Mouse (Mus musculus): ENCODE results near the gene 4930467E23Rik.
"Not testable (repeated sequence)": the region's sequence is repeated elsewhere in the genome, so short reads cannot be mapped to it uniquely, and the experiment has no call there.

DNA sequence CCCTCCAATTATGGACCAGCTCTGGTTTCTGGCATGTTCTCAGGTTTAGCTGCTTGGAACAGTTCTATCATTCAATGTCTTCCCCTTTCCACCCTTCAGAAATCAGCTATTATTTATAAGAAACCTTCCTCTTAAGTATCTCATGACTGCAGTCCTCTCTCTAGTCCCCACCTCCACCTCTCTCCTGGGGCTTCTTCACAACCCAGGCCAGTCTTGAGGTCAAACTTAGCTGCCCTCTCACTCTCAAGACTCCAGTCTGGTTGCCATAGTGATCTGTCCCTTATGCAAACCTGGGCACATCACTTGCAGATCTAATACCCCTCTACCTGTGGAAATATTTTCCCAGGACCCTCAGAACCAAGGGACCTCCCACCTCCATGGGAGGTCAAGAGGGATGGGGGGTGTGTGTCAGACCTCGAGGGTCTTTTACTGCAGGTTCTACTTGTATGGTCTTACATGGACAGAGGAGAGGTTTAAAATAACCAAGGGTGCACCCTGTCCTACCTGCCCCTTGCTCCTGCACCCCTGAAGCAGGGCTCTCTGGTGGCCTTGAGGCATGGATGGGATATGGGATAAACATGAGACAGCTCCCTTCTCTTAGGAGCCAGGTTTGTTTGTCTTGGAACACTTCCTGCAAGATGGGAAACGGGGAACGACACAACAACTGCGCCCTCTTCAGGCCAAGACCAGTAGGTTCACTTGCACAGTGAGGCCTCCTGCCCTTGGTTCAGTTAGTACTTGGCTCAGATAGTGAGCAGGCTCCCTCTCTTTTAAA lies 24.7 kb upstream of the 4930467E23Rik start:
- not testable (repeated sequence) for TF ChIP-seq CTCF (IDR thresholded peaks at IDR 0.05; ENCODE audit: extremely low read depth, insufficient read length, insufficient replicate concordance, low read depth, low read length); POLR2A (IDR thresholded peaks at IDR 0.05; ENCODE audit: low read depth, low read length)
